Mouse (Mus musculus): ENCODE measurements around the gene Ddx58.

- TF ChIP-seq POLR2A (IDR thresholded peaks at IDR 0.05; ENCODE audit: low read depth, low read length) (0 out of 2 replicates have a peak, but pooled peaks have one; percentile 35), CTCF (IDR thresholded peaks at IDR 0.05; ENCODE audit: extremely low read depth, insufficient read length, insufficient replicate concordance, low read depth, low read length) (peak; percentile 10; the same call in 1 of the 2 replicates)
Measured at GRCm38 (mm10) chr4:40238483-40239408, 882 bp downstream of the Ddx58 start.

All from small intestine, adult 2 months (tissue).